Comparison of ENCODE assay signal across 11 mouse cellular contexts in genomic region chr7:75853171-75853830, GRCm38 (mm10). TPM values are rescaled to one million over a fixed set of nuclear protein-coding genes. Genes with fewer than 3 reads are reported as not detected.
A peak's percentile ranks its signal among the peaks of the same experiment; 100 is the strongest.
DNase-seq lines count a peak whose midpoint lies in the region; ATAC-seq lines count a peak whose summit lies in the region.
"Had no signal": no experiment of that assay in that cellular context is flagged by ENCODE, and none has a peak within 500 bp of the region (broad histone marks: within the 10 kb centered on the region; RNA-seq: fewer than 3 reads in every experiment).

No protein-coding gene starts in this region.

- no peaks in the 10 kb centered on the region for H3K27me3 ChIP-seq in forebrain, embryonic 11.5 days (ENCODE audit: control insufficient read depth, insufficient read depth, low read length)
- H3K27me3 ChIP-seq in hindbrain, embryonic 14.5 days (ENCODE audit: control insufficient read depth, insufficient read depth, low read length) = no peaks in the 10 kb centered on the region
- no peaks in the 10 kb centered on the region for H3K27me3 ChIP-seq in midbrain, embryonic 16.5 days (ENCODE audit: control insufficient read depth, insufficient read depth, low read depth, low read length)
- H3K27me3 ChIP-seq: intestine, embryonic 15.5 days; limb, embryonic 12.5 days had no signal

- 75% methylated on average over 8 of the region's 8 CpGs for WGBS in forebrain, embryonic 11.5 days
- 69% methylated on average over 8 of the region's 8 CpGs for WGBS in hindbrain, embryonic 14.5 days
- WGBS in midbrain, embryonic 16.5 days = 64% methylated on average over 8 of the region's 8 CpGs

- H3K4me3 ChIP-seq in forebrain, embryonic 11.5 days (ENCODE audit: low read depth, low read length) = no peak overlapping the region
- H3K4me3 ChIP-seq in hindbrain, embryonic 14.5 days (replicated peaks; ENCODE audit: low read length) = no peak overlapping the region
- H3K4me3 ChIP-seq in midbrain, embryonic 16.5 days (ENCODE audit: low read depth, low read length) = no peak overlapping the region
- H3K4me3 ChIP-seq: intestine, embryonic 15.5 days; limb, embryonic 12.5 days had no signal

- H3K4me2 ChIP-seq in forebrain, embryonic 11.5 days (ENCODE audit: low read depth, low read length, severe bottlenecking) = no peak overlapping the region
- H3K4me2 ChIP-seq in hindbrain, embryonic 14.5 days (replicated peaks) = peak overlapping the region; percentile 9; the same call in 1 of the 2 replicates
- H3K4me2 ChIP-seq in midbrain, embryonic 16.5 days (ENCODE audit: low read length) = 0 out of 2 replicates have a peak overlapping the region, but pooled peaks have one; percentile 2
- H3K4me2 ChIP-seq: intestine, embryonic 15.5 days; limb, embryonic 12.5 days had no signal

- DNase-seq in kidney, adult 9 months = peak; percentile 42
- no peak for DNase-seq in kidney, adult 11 months
- no peak for DNase-seq in forebrain, embryonic 11.5 days (ENCODE audit: low spot score)
- DNase-seq in hindbrain, embryonic 14.5 days (ENCODE audit: low spot score) = no peak
- DNase-seq in adrenal gland, postnatal 25 days = no peak
- DNase-seq: thymus, adult 2 months had no signal

- no peaks in the 10 kb centered on the region for H3K36me3 ChIP-seq in forebrain, embryonic 11.5 days (ENCODE audit: control insufficient read depth, insufficient read depth, low read length)
- H3K36me3 ChIP-seq in hindbrain, embryonic 14.5 days (replicated peaks; ENCODE audit: control insufficient read depth, insufficient read depth) = 0 out of 2 replicates have a peak, but pooled peaks cover 5% of the 10 kb centered on the region
- H3K36me3 ChIP-seq in midbrain, embryonic 16.5 days (ENCODE audit: control insufficient read depth, insufficient read depth, low read length) = no peaks in the 10 kb centered on the region
- H3K36me3 ChIP-seq: intestine, embryonic 15.5 days had no signal

- H3K27ac ChIP-seq in forebrain, embryonic 11.5 days (ENCODE audit: low read depth, low read length) = peak overlapping the region; percentile 9; the same call in 1 of the 2 replicates
- H3K27ac ChIP-seq in hindbrain, embryonic 14.5 days = peak overlapping the region; percentile 80
- peak overlapping the region; percentile 4; the same call in 1 of the 2 replicates for H3K27ac ChIP-seq in midbrain, embryonic 16.5 days (ENCODE audit: low read length)
- H3K27ac ChIP-seq: intestine, embryonic 15.5 days; limb, embryonic 12.5 days had no signal

- peaks cover 36% of the 10 kb centered on the region for H3K4me1 ChIP-seq in forebrain, embryonic 11.5 days (replicated peaks; ENCODE audit: control insufficient read depth, insufficient read depth, low read length)
- peaks cover 54% of the 10 kb centered on the region for H3K4me1 ChIP-seq in hindbrain, embryonic 14.5 days (replicated peaks; ENCODE audit: control insufficient read depth, insufficient read depth, low read length)
- H3K4me1 ChIP-seq in midbrain, embryonic 16.5 days (ENCODE audit: control insufficient read depth, insufficient read depth, low read length) = peaks cover 48% of the 10 kb centered on the region

- ATAC-seq in forebrain, embryonic 11.5 days (replicated peaks; ENCODE audit: low FRiP score) = no peak
- no peak for ATAC-seq in hindbrain, embryonic 14.5 days (ENCODE audit: low FRiP score)
- no peak for ATAC-seq in midbrain, embryonic 16.5 days
- no peak for ATAC-seq in frontal cortex, adult (ENCODE audit: low TSS enrichment)
- ATAC-seq: activated CD4-positive, CD25-positive, alpha-beta regulatory T cell, adult 4 months; intestine, embryonic 15.5 days had no signal

- H3K9me3 ChIP-seq in forebrain, embryonic 11.5 days (ENCODE audit: control insufficient read depth, low read length) = no peaks in the 10 kb centered on the region
- no peaks in the 10 kb centered on the region for H3K9me3 ChIP-seq in hindbrain, embryonic 14.5 days (ENCODE audit: control insufficient read depth, low read length)
- H3K9me3 ChIP-seq in midbrain, embryonic 16.5 days (replicated peaks; ENCODE audit: control insufficient read depth, low read length, poor library complexity, severe bottlenecking) = no peaks in the 10 kb centered on the region
- H3K9me3 ChIP-seq: intestine, embryonic 15.5 days; limb, embryonic 12.5 days had no signal

- no peak overlapping the region for H3K9ac ChIP-seq in forebrain, embryonic 11.5 days (ENCODE audit: low read length)
- no peak overlapping the region for H3K9ac ChIP-seq in hindbrain, embryonic 14.5 days
- H3K9ac ChIP-seq in midbrain, embryonic 16.5 days (ENCODE audit: low read depth, low read length) = no peak overlapping the region
- H3K9ac ChIP-seq: intestine, embryonic 15.5 days had no signal

RNA-seq across cellular contexts. Expression of gene Klhl25, which starts 5.2 kb away (rescaled TPM):
- 22.5 and 25.8 TPM in 2 replicates for polyA plus RNA-seq in forebrain, embryonic 11.5 days (2014; fragmentation: Nextera tagmentation; extraction: Ambion mirVana)
- polyA plus RNA-seq in hindbrain, embryonic 14.5 days (2014; fragmentation: Nextera tagmentation; extraction: Ambion mirVana) = 24.4 and 29.0 TPM in 2 replicates
- 25.2 and 27.1 TPM in 2 replicates for polyA plus RNA-seq in midbrain, embryonic 16.5 days (2015; fragmentation: Nextera tagmentation; extraction: Ambion mirVana)
- total RNA-seq in adrenal gland, postnatal 25 days (2021) = 10.9 and 16.2 TPM in 2 replicates

Comparison
In these comparisons a context has a peak if more than half of its experiments do, and no peak if none do; other contexts are left out.
1. H3K27ac ChIP-seq: peak in every context shown above with its lines; median percentile 80 in hindbrain, embryonic 14.5 days; 9 in forebrain, embryonic 11.5 days; 4 in midbrain, embryonic 16.5 days.